ENCODE assay signal across 9 mouse cellular contexts in the genomic region with DNA sequence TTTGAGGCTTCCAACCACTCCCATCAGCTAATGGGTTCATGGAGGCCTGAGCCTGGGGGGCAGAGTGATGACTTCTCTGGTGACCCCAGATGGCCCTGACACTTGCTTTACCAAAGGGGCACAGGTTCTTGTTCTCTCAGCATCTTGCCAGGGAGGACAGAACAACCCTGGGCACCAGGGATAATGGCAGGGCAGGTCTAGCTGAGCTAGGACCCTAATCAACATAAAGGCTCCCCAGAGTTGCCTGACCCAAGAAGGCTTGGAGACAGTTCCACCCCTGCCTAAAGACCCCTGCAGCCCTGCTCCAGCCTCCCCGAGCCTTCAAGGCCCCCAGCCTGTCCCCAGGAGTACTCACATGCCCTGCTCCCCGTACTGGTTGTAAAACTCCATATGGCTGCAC. TPM values are rescaled to one million over a fixed set of nuclear protein-coding genes. Genes with fewer than 3 reads are reported as not detected.
DNase-seq lines count a peak whose midpoint lies in the region; ATAC-seq and TF ChIP-seq lines count a peak whose summit lies in the region.
"Had no signal": no experiment of that assay in that cellular context is flagged by ENCODE, and none has a peak within 500 bp of the region (broad histone marks: within the 10 kb centered on the region; RNA-seq: fewer than 3 reads in every experiment).

No protein-coding gene starts in this region.

- H3K9ac ChIP-seq in forebrain, postnatal 0 days = no peak overlapping the region
- H3K9ac ChIP-seq in liver, embryonic 13.5 days = peak overlapping the region; percentile 94

- H3K36me3 ChIP-seq in forebrain, embryonic 10.5 days (replicated peaks) = no peaks in the 10 kb centered on the region
- no peaks in the 10 kb centered on the region for H3K36me3 ChIP-seq in forebrain, postnatal 0 days (ENCODE audit: insufficient read depth)
- peaks cover 38% of the 10 kb centered on the region for H3K36me3 ChIP-seq in megakaryocyte, embryonic 14.5 days (replicated peaks; ENCODE audit: low read length)
- H3K36me3 ChIP-seq in liver, embryonic 13.5 days = peaks cover 26% of the 10 kb centered on the region

- 52% methylated on average over 2 of the region's 2 CpGs for WGBS in forebrain, embryonic 10.5 days
- WGBS in forebrain, postnatal 0 days = 55% methylated on average over 2 of the region's 2 CpGs
- WGBS in liver, embryonic 13.5 days (ENCODE audit: insufficient replicate concordance) = 23% methylated on average over 2 of the region's 2 CpGs

- H3K27me3 ChIP-seq in forebrain, embryonic 10.5 days (ENCODE audit: poor library complexity, severe bottlenecking) = peaks cover 77% of the 10 kb centered on the region
- peaks cover 22% of the 10 kb centered on the region for H3K27me3 ChIP-seq in forebrain, postnatal 0 days (ENCODE audit: insufficient read depth, low read length)
- H3K27me3 ChIP-seq in megakaryocyte, embryonic 14.5 days (replicated peaks) = no peaks in the 10 kb centered on the region
- peaks cover 6% of the 10 kb centered on the region for H3K27me3 ChIP-seq in liver, embryonic 13.5 days

- no peak for DNase-seq in forebrain, embryonic 10.5 days (ENCODE audit: extremely low spot score, low spot score)
- DNase-seq in forebrain, postnatal 0 days = no peak
- no peak for DNase-seq in liver, embryonic 13.5 days
- DNase-seq in thymus, postnatal 0 days (ENCODE audit: low spot score) = peak; percentile 27
- no peak for DNase-seq in gastrocnemius, adult 18-20 months (ENCODE audit: low spot score)
- no peak for DNase-seq in left cerebral cortex, postnatal 4 days
- DNase-seq: kidney, adult 11 months had no signal

- TF ChIP-seq CTCF in forebrain, postnatal 0 days (IDR thresholded peaks at IDR 0.05; ENCODE audit: low read depth) = no peak

- no peaks in the 10 kb centered on the region for H3K9me3 ChIP-seq in forebrain, embryonic 10.5 days
- no peaks in the 10 kb centered on the region for H3K9me3 ChIP-seq in forebrain, postnatal 0 days (ENCODE audit: low read length)
- no peaks in the 10 kb centered on the region for H3K9me3 ChIP-seq in megakaryocyte, embryonic 14.5 days
- no peaks in the 10 kb centered on the region for H3K9me3 ChIP-seq in liver, embryonic 13.5 days (replicated peaks)

- H3K4me2 ChIP-seq in forebrain, postnatal 0 days (ENCODE audit: low read depth) = no peak overlapping the region
- H3K4me2 ChIP-seq in liver, embryonic 13.5 days = peak overlapping the region; percentile 100

- H3K4me1 ChIP-seq in forebrain, embryonic 10.5 days = peaks cover 45% of the 10 kb centered on the region
- H3K4me1 ChIP-seq in forebrain, postnatal 0 days (ENCODE audit: insufficient read depth) = no peaks in the 10 kb centered on the region
- peaks cover 77% of the 10 kb centered on the region for H3K4me1 ChIP-seq in megakaryocyte, embryonic 14.5 days
- H3K4me1 ChIP-seq in liver, embryonic 13.5 days (replicated peaks) = peaks cover 84% of the 10 kb centered on the region

- intact Hi-C loops in left cerebral cortex, postnatal 4 days (cut with DNase I) = no loop called here

- no peak overlapping the region for H3K27ac ChIP-seq in forebrain, embryonic 10.5 days
- H3K27ac ChIP-seq in forebrain, postnatal 0 days (ENCODE audit: low read depth, low read length) = no peak overlapping the region
- peak overlapping the region; percentile 98 for H3K27ac ChIP-seq in liver, embryonic 13.5 days

- ATAC-seq in forebrain, postnatal 0 days = no peak
- no peak for ATAC-seq in megakaryocyte, adult 5-6 weeks (ENCODE audit: poor library complexity, severe bottlenecking)
- ATAC-seq in liver, embryonic 13.5 days (ENCODE audit: low read depth) = no peak

- H3K4me3 ChIP-seq in forebrain, embryonic 10.5 days = peak overlapping the region; percentile 63
- no peak overlapping the region for H3K4me3 ChIP-seq in forebrain, postnatal 0 days (ENCODE audit: low read depth, low read length)
- peak overlapping the region; percentile 98 for H3K4me3 ChIP-seq in megakaryocyte, embryonic 14.5 days (replicated peaks)
- H3K4me3 ChIP-seq in liver, embryonic 13.5 days (replicated peaks) = peak overlapping the region; percentile 85

RNA-seq across cellular contexts. Expression of a gene that starts 2.4 kb away (rescaled TPM):
- polyA plus RNA-seq in forebrain, embryonic 10.5 days (2016; fragmentation: Nextera tagmentation; extraction: Ambion mirVana) = 1.3 and 1.5 TPM in 2 replicates
- total RNA-seq in forebrain, postnatal 0 days (2014; rRNA removed) = 0.38 and 0.62 TPM in 2 replicates
- 0.38 and 0.39 TPM in 2 replicates for polyA plus RNA-seq in forebrain, postnatal 0 days (2015; fragmentation: Nextera tagmentation; extraction: Ambion mirVana)
- 43.5 and 60.3 TPM in 2 replicates for polyA plus RNA-seq in megakaryocyte, embryonic 14.5 days (2012; ENCODE audit: insufficient read depth, low replicate concordance)
- 14.4 and 14.7 TPM in 2 replicates for total RNA-seq in megakaryocyte, adult 5-6 weeks (2015)
- 11.7 and 13.1 TPM in 2 replicates for total RNA-seq in megakaryocyte, adult 5-6 weeks (2017)
- polyA plus RNA-seq in liver, embryonic 13.5 days (2015; fragmentation: Nextera tagmentation; extraction: Ambion mirVana) = 10.6 and 13.0 TPM in 2 replicates
- 57.5 and 68.6 TPM in 2 replicates for polyA plus RNA-seq in thymus, postnatal 0 days (2015; fragmentation: Nextera tagmentation; extraction: Ambion mirVana)
- total RNA-seq in gastrocnemius, adult 18-20 months (2021) = 10 to 100 TPM; 12.5 to 21.2 TPM
- total RNA-seq in left cerebral cortex, postnatal 4 days (2021) = under 1 TPM; 0.70 to 0.92 TPM

RNA-seq across cellular contexts. Expression of a gene that starts 13.1 kb away (rescaled TPM):
- 4.8 and 5.3 TPM in 2 replicates for polyA plus RNA-seq in forebrain, embryonic 10.5 days (2016; fragmentation: Nextera tagmentation; extraction: Ambion mirVana)
- 21.5 and 28.6 TPM in 2 replicates for total RNA-seq in forebrain, postnatal 0 days (2014; rRNA removed)
- polyA plus RNA-seq in forebrain, postnatal 0 days (2015; fragmentation: Nextera tagmentation; extraction: Ambion mirVana) = 23.4 and 24.0 TPM in 2 replicates
- 3.3 and 17.4 TPM in 2 replicates for polyA plus RNA-seq in megakaryocyte, embryonic 14.5 days (2012; ENCODE audit: insufficient read depth, low replicate concordance)
- 0.14 and 0.33 TPM in 2 replicates for total RNA-seq in megakaryocyte, adult 5-6 weeks (2015)
- total RNA-seq in megakaryocyte, adult 5-6 weeks (2017) = 0.24 and 1.2 TPM in 2 replicates
- polyA plus RNA-seq in liver, embryonic 13.5 days (2015; fragmentation: Nextera tagmentation; extraction: Ambion mirVana) = 2.0 and 2.2 TPM in 2 replicates
- polyA plus RNA-seq in thymus, postnatal 0 days (2015; fragmentation: Nextera tagmentation; extraction: Ambion mirVana) = 0.91 and 1.0 TPM in 2 replicates
- total RNA-seq in gastrocnemius, adult 18-20 months (2021) = 100 to 1,000 TPM; 105 to 121 TPM
- total RNA-seq in left cerebral cortex, postnatal 4 days (2021) = 10 to 100 TPM; 18.1 to 18.3 TPM
